Mouse (Mus musculus) adrenal gland, postnatal 4 days (tissue): ENCODE data around the gene Shisal2b. TPM values are rescaled to one million over a fixed set of nuclear protein-coding genes. Genes with fewer than 3 reads are reported as not detected.
A peak's percentile ranks its signal among the peaks of the same experiment; 100 is the strongest.

Source experiments
- DNase-seq, 2 experiments: peaks; one replicate each; pipeline ENCODE4 v3.0.0; 2021 to 2022; ENCODE audit warnings: low spot score in 2 of 2, mixed read lengths in 2 of 2
- total RNA-seq, 2 experiments: library from RNA; stranded (reverse); gene quantifications; 2 replicates each; pipeline ENCODE4 v1.2.3; 2021

Gene Shisal2b
- total RNA-seq, 2 experiments from 2014 or later = not detected

- peak; percentile 56 to 67 for DNase-seq
Measured at GRCm38 (mm10) chr13:104816635-104817571, 46.8 kb downstream of the Shisal2b start, which contains the start of gene Cwc27. Cwc27 (minus strand) TSS chr13:104817142.

- no peak for DNase-seq
Measured at GRCm38 (mm10) chr13:104816270-104816634, 47.4 kb downstream of the Shisal2b start.

GRCm38 (mm10) chr13:104805681-104806080 is 58.0 kb downstream of the Shisal2b start:
- no peak for DNase-seq

- no peak for DNase-seq
Measured at GRCm38 (mm10) chr13:104799566-104800182, 64.0 kb downstream of the Shisal2b start.

- DNase-seq = no peak
Measured at GRCm38 (mm10) chr13:104799067-104799466, 64.6 kb downstream of the Shisal2b start.

Other genes with a start within 250 kb of the Shisal2b start
- gene Srek1ip1, start 71.4 kb downstream of the Shisal2b start, total RNA-seq = 10 to 100 TPM; 23.2 to 25.3 TPM
- gene Cwc27, start 46.8 kb downstream of the Shisal2b start, total RNA-seq = 10 to 100 TPM; 22.7 to 24.1 TPM
- 1 to 10 TPM; 3.1 to 3.2 TPM for gene Rgs7bp, start 191.0 kb upstream of the Shisal2b start, total RNA-seq
- gene 4933425L06Rik, start 218.2 kb upstream of the Shisal2b start, total RNA-seq = not detected